Mouse (Mus musculus) lung, adult 2 months (tissue): Measurements from ENCODE around the gene Cfap43. TPM values are rescaled to one million over a fixed set of nuclear protein-coding genes. Genes with fewer than 3 reads are reported as not detected.

ENCODE experiments used
- DNase-seq: peaks from one replicate; pipeline ENCODE4 v3.0.0; 2022
- H3K4me1 ChIP-seq: fragments of 200-500 bp; 2 replicates; pipeline ENCODE4 v1.6.1; 2011; ENCODE audit warnings: low read length; ENCODE audit not compliant: control insufficient read depth, insufficient read depth
- H3K4me3 ChIP-seq: fragments of 200-500 bp; replicated peaks from 2 replicates; pipeline ENCODE3; 2011; ENCODE audit warnings: low read depth, mild to moderate bottlenecking, control low read depth, low read length; ENCODE audit errors: extremely low read depth
- CTCF ChIP-seq: fragments of 200-500 bp; IDR thresholded peaks from 2 replicates; pipeline ENCODE4 v1.5.1; 2011; ENCODE audit warnings: mild to moderate bottlenecking, low read length, control low read depth; ENCODE audit not compliant: insufficient read depth
- POLR2A ChIP-seq: fragments of 200-500 bp; IDR thresholded peaks from 2 replicates; pipeline ENCODE4 v1.6.1; 2011; ENCODE audit warnings: low read depth, mild to moderate bottlenecking, control low read depth, low read length, borderline replicate concordance; ENCODE audit errors: extremely low read depth
- WGBS: fragments of 180-500 bp; shearing (Covaris S2); methylation state at CpG from one replicate; pipeline ENCODE4 v1.1.7; 2018; 5-methylcytosine and 5-hydroxymethylcytosine counted together
- polyA plus RNA-seq: library from polyadenylated mRNA; depleted of rRNA; stranded (reverse); fragments of >200 nt; gene quantifications from 2 replicates; pipeline ENCODE4 v1.2.3, GENCODE M21; 2012

The Cfap43 gene
- polyA plus RNA-seq, 1 experiment = 7.1 TPM

GRCm38 (mm10) chr19:47917396-47917795, 1.7 kb downstream of the Cfap43 start:
- WGBS = 51% methylated on average over 4 of the region's 4 CpGs
- no peak for TF ChIP-seq POLR2A
- no peak for TF ChIP-seq CTCF
- peaks cover 8% of the 10 kb centered on the region for H3K4me1 ChIP-seq
- no peak for DNase-seq
- H3K4me3 ChIP-seq = peak overlapping the region; percentile 4

DNA sequence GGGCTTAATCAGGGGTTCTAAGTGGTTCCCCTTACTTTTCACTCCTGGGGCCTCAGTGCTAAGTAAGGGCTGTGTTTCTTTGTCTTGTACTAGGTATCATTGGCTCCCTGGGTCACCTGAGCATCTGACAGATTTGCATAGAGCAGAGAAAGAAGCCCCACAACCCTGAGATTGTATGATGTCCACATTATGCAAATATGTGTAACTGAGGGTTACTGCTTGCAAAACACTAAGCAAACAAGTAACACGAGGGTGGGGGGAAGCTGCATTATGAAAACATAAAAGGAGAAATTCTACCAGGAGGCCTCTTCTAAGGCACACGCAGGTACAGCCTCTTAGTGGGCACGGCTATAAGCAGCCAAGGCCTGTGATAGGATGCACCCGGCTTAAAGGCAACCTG, 3.8 kb downstream of the Cfap43 start:
- Histone ChIP-seq H3K4me3 (no peak overlapping the region), H3K4me1 (peaks cover 11% of the 10 kb centered on the region)
- WGBS = 67% methylated on average over 4 of the region's 4 CpGs
- TF ChIP-seq POLR2A (no peak), CTCF (no peak)
- DNase-seq = no peak

DNA sequence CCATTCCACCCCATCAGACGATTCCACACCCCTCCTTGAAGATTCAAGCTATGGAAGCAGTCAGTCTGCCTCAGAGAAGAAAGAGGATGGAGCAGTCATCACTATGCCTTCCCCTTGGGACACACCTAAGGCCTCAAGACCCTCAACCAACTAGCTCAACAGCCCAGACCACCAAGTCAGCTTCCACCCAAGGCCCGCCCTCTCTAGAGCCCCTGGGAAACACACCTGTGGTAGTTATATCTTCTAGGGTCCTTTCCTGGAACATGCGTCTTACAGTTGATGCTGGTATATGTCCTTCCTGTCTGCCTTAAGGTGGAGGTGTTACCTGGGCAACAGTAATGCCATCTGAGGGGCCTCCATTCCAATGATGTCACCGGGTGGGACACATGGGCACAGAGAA, 4.9 kb downstream of the Cfap43 start:
- DNase-seq = no peak
- 90% methylated on average over 4 of the region's 4 CpGs for WGBS
- TF ChIP-seq POLR2A (no peak), CTCF (no peak)
- no peak overlapping the region for H3K4me3 ChIP-seq
- H3K4me1 ChIP-seq = peaks cover 17% of the 10 kb centered on the region

- DNase-seq = no peak
- WGBS = 91% methylated on average over 7 of the region's 7 CpGs
- no peak for TF ChIP-seq CTCF
- no peak for TF ChIP-seq POLR2A
- Histone ChIP-seq H3K4me1 (peaks cover 19% of the 10 kb centered on the region), H3K4me3 (no peak overlapping the region)
Observed at GRCm38 (mm10) chr19:47913344-47913743, 5.7 kb downstream of the Cfap43 start.

- DNase-seq = no peak
- Histone ChIP-seq H3K4me1 (peaks cover 13% of the 10 kb centered on the region), H3K4me3 (no peak overlapping the region)
- WGBS = 70% methylated on average over 4 of the region's 4 CpGs
- no peak for TF ChIP-seq CTCF
Observed at GRCm38 (mm10) chr19:47910751-47911150, 8.3 kb downstream of the Cfap43 start.

DNA sequence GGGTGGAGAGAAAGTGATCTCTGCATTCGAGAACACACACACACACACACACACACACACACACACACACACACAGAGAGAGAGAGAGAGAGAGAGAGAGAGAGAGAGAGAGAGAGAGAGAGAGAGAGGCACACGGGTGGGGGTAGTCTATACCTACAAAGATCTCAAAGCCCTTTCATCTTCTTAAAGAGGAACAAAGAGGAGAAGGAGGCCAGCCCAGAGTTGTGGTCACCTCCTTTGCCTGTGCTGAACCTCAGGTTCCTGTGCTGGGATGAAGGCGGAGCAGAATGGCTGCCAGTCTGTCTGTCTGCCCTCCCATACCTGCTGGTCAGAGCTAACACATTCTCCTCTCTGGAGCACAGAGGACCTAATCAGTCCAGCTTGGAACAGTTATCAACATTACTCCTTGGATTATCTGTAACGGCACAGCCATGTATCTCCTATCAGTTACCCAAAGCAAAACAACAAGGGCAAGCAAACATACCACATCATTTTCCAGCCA, 8.9 kb downstream of the Cfap43 start:
- WGBS = 42% methylated on average over 4 of the region's 4 CpGs
- TF ChIP-seq POLR2A (no peak), CTCF (no peak)
- peaks cover 15% of the 10 kb centered on the region for H3K4me1 ChIP-seq
- no peak overlapping the region for H3K4me3 ChIP-seq
- no peak for DNase-seq

DNA sequence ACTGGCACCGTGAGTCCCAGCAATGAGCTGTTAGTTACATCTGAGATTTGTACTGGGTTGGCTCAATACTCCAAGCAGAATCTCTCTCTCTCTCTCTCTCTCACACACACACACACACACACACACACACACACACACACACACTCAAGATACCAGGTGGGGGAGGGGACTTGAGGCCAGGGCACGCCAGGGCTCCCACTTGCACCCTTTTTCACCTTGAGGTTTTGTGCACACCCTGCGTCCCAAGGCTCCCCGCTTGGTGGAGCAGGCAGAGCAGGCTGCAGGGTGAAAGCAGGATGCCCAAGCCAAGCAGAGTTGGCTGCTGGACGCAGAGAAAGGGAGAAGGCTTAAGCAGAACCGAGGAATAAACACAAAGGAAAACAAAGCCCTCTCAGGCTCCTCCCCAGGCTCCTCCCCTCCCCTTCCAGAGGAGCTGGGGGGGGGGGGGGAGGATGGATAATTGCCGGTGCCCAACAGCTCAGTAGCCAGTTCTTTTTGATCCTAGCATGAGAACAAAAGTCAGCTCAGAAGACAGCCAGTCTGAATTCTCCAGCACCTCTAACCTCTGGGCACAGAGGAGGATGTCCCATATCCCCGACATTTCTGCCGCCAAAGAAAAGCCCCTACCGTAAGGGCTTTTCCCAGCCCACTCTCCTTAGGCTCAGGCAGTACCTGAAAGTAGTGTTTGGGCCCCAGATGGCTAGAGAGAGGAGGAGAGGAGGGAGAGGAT, 9.5 kb downstream of the Cfap43 start:
- DNase-seq = peak; percentile 40
- WGBS = 8% methylated on average over 10 of the region's 10 CpGs
- TF ChIP-seq CTCF (no peak), POLR2A (no peak)
- H3K4me1 ChIP-seq = peaks cover 15% of the 10 kb centered on the region
- H3K4me3 ChIP-seq = peak overlapping the region; percentile 6

GRCm38 (mm10) chr19:47908961-47909371, 10.1 kb downstream of the Cfap43 start:
- Histone ChIP-seq H3K4me1 (peaks cover 15% of the 10 kb centered on the region), H3K4me3 (no peak overlapping the region)
- 45% methylated on average over 6 of the region's 6 CpGs for WGBS
- no peak for DNase-seq
- TF ChIP-seq CTCF (no peak), POLR2A (no peak)

- Histone ChIP-seq H3K4me3 (no peak overlapping the region), H3K4me1 (peaks cover 20% of the 10 kb centered on the region)
- DNase-seq = no peak
- 67% methylated on average over 9 of the region's 9 CpGs for WGBS
- TF ChIP-seq POLR2A = no peak
- no peak for TF ChIP-seq CTCF
Observed at GRCm38 (mm10) chr19:47907596-47907995, 11.5 kb downstream of the Cfap43 start.

- whole genome bisulfite sequencing = 78% methylated on average over 5 of the region's 5 CpGs
- TF ChIP-seq POLR2A (no peak), CTCF (no peak)
- DNase-seq = no peak
- Histone ChIP-seq H3K4me1 (peaks cover 24% of the 10 kb centered on the region), H3K4me3 (no peak overlapping the region)
Observed at GRCm38 (mm10) chr19:47905603-47906002, 13.5 kb downstream of the Cfap43 start.
